Mouse (Mus musculus) liver, embryonic 11.5 days (tissue): ENCODE measurements around the gene Col5a3. TPM values are rescaled to one million over a fixed set of nuclear protein-coding genes. Genes with fewer than 3 reads are reported as not detected.
A peak's percentile ranks its signal among the peaks of the same experiment; 100 is the strongest.

Source experiments
- ATAC-seq: fragments of 200-750 bp; cut with Nextera tagmentation; replicated peaks from 2 replicates; pipeline ENCODE4 v1.8.0; 2017; ENCODE audit warnings: moderate number of reproducible peaks, mild to moderate bottlenecking, moderate TSS enrichment, moderate library complexity; ENCODE audit not compliant: low FRiP score
- DNase-seq: peaks from one replicate; pipeline ENCODE4 v3.0.0-alpha.2; 2017; ENCODE audit warnings: low spot score
- H3K27ac ChIP-seq: fragments of 300-500 bp; sonication (generic); 2 replicates; pipeline ENCODE4 v1.5.1; 2014; ENCODE audit warnings: mild to moderate bottlenecking, low read depth, low read length, control low read depth
- H3K27me3 ChIP-seq: fragments of 300-500 bp; sonication (generic); replicated peaks from 2 replicates; pipeline ENCODE4 v1.6.1; 2014; ENCODE audit warnings: low read length, mixed read lengths; ENCODE audit not compliant: control insufficient read depth, insufficient read depth
- H3K36me3 ChIP-seq: fragments of 300-500 bp; sonication (generic); 2 replicates; pipeline ENCODE4 v1.6.1; 2014; ENCODE audit warnings: mild to moderate bottlenecking, low read length, moderate library complexity, mixed read lengths; ENCODE audit not compliant: control insufficient read depth, insufficient read depth
- H3K4me1 ChIP-seq: fragments of 300-500 bp; sonication (generic); replicated peaks from 2 replicates; pipeline ENCODE4 v1.6.1; 2014; ENCODE audit warnings: low read length, mixed read lengths; ENCODE audit not compliant: control insufficient read depth, insufficient read depth
- H3K4me2 ChIP-seq: fragments of 300-500 bp; sonication (generic); 2 replicates; pipeline ENCODE4 v1.6.1; 2014; ENCODE audit warnings: mild to moderate bottlenecking, control low read depth, moderate library complexity
- H3K4me3 ChIP-seq: fragments of 300-500 bp; sonication (generic); 2 replicates; pipeline ENCODE4 v1.5.1; 2014; ENCODE audit warnings: low read depth, low read length, control low read depth
- H3K9ac ChIP-seq: fragments of 300-500 bp; sonication (generic); 2 replicates; pipeline ENCODE4 v1.6.1; 2014; ENCODE audit warnings: low read depth, low read length, control low read depth
- H3K9me3 ChIP-seq: fragments of 300-500 bp; sonication (generic); 2 replicates; pipeline ENCODE4 v1.6.1; 2016; ENCODE audit warnings: low read length, inconsistent platforms, mixed read lengths; ENCODE audit not compliant: control insufficient read depth
- WGBS: fragments of 180-500 bp; shearing (Covaris S2); extraction: QIAGEN DNeasy Blood & Tissue Kit; methylation state at CpG from one replicate; pipeline ENCODE4 v1.1.7; 2014; 5-methylcytosine and 5-hydroxymethylcytosine counted together
- polyA plus RNA-seq: library from polyadenylated mRNA; unstranded; fragments of >200 nt; fragmentation: Nextera tagmentation; extraction: Ambion mirVana; gene quantifications from 2 replicates; pipeline ENCODE4 v1.2.1, GENCODE M21; 2014

Gene Col5a3
- polyA plus RNA-seq, 1 experiment from 2014 or later, result 0.05 TPM

- WGBS, result 41% methylated on average over 12 of the region's 12 CpGs
- 0 out of 2 replicates have a peak, but pooled peaks cover 2% of the 10 kb centered on the region for H3K27me3 ChIP-seq
- no peaks in the 10 kb centered on the region for H3K36me3 ChIP-seq
- ATAC-seq (no peak), DNase-seq (no peak)
- H3K9me3 ChIP-seq, result no peaks in the 10 kb centered on the region
- H3K4me2 ChIP-seq, result no peak overlapping the region
- no peak overlapping the region for H3K4me3 ChIP-seq
- H3K4me1 ChIP-seq, result peaks cover 16% of the 10 kb centered on the region
- no peak overlapping the region for H3K9ac ChIP-seq
- H3K27ac ChIP-seq, result no peak overlapping the region; the same call in 1 of the 2 replicates
Observed at GRCm38 (mm10) chr9:20760813-20761212, 54.1 kb downstream of the Col5a3 start.

DNA sequence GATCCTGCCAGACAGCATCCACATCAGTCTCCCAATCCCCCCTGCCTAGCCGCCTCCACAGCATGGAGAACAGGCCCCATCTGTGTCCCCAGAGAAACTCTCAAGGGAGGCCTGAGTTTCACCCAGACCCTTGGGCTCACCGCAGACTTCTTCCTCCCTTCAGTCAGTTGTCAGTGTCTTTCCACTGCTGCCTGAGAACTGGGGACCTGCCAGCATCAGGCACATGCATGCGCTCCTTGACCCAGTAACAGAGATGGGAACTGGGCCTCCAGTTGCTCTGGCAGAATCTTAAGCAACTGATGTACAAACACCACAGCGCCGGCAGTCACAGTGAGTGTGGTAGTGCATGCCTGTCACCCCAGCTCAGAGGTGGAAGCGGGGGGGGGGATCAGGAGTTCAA is 56.0 kb downstream of the Col5a3 start:
- H3K27me3 ChIP-seq, result 0 out of 2 replicates have a peak, but pooled peaks cover 2% of the 10 kb centered on the region
- H3K9me3 ChIP-seq, result no peaks in the 10 kb centered on the region
- no peak overlapping the region for H3K4me3 ChIP-seq
- no peak for ATAC-seq
- H3K4me2 ChIP-seq, result no peak overlapping the region
- no peak overlapping the region for H3K9ac ChIP-seq
- H3K4me1 ChIP-seq, result peaks cover 16% of the 10 kb centered on the region
- WGBS, result 91% methylated on average over 6 of the region's 6 CpGs
- H3K36me3 ChIP-seq, result no peaks in the 10 kb centered on the region
- DNase-seq, result no peak
- no peak overlapping the region for H3K27ac ChIP-seq

DNA sequence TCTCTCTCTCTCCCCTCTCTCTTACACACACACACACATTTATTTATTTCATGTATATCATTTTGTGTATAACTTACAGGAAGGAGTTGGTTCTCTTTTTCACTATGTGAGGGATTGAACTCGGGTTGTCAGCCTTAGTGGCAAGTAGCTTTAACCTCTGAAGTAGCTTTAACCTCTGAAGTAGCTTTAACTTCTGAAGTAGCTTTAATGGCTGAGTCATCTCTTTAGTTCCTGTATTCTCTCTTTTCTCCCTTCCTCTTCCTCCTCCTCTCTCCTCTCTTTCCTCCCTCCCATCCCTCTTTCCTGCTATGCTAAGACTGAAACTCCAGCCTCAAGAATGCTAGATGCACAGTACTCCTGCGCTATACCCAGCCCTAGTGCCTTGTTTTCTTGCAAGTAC is 56.6 kb downstream of the Col5a3 start:
- Histone ChIP-seq H3K4me3 (no peak overlapping the region), H3K4me2 (no peak overlapping the region), H3K27me3 (0 out of 2 replicates have a peak, but pooled peaks cover 2% of the 10 kb centered on the region), H3K9ac (no peak overlapping the region), H3K27ac (no peak overlapping the region), H3K9me3 (no peaks in the 10 kb centered on the region), H3K36me3 (no peaks in the 10 kb centered on the region), H3K4me1 (peaks cover 16% of the 10 kb centered on the region)
- WGBS, result 74% methylated on average over 2 of the region's 2 CpGs
- no peak for ATAC-seq
- no peak for DNase-seq

- no peaks in the 10 kb centered on the region for H3K36me3 ChIP-seq
- no peak overlapping the region for H3K4me2 ChIP-seq
- DNase-seq (peak; percentile 67), ATAC-seq (peak; percentile 96)
- no peak overlapping the region for H3K9ac ChIP-seq
- no peaks in the 10 kb centered on the region for H3K27me3 ChIP-seq
- H3K27ac ChIP-seq, result no peak overlapping the region; the same call in 1 of the 2 replicates
- 61% methylated on average over 6 of the region's 6 CpGs for WGBS
- no peaks in the 10 kb centered on the region for H3K9me3 ChIP-seq
- H3K4me3 ChIP-seq, result no peak overlapping the region
- peaks cover 16% of the 10 kb centered on the region for H3K4me1 ChIP-seq
Observed at GRCm38 (mm10) chr9:20757087-20757955, 57.5 kb downstream of the Col5a3 start.

- Histone ChIP-seq H3K9ac (no peak overlapping the region), H3K4me1 (peaks cover 16% of the 10 kb centered on the region), H3K9me3 (no peaks in the 10 kb centered on the region), H3K4me3 (no peak overlapping the region), H3K4me2 (no peak overlapping the region), H3K36me3 (no peaks in the 10 kb centered on the region), H3K27ac (no peak overlapping the region), H3K27me3 (no peaks in the 10 kb centered on the region)
- DNase-seq (no peak), ATAC-seq (no peak)
- 70% methylated on average over 4 of the region's 4 CpGs for WGBS
Observed at GRCm38 (mm10) chr9:20756081-20756700, 58.7 kb downstream of the Col5a3 start.

DNA sequence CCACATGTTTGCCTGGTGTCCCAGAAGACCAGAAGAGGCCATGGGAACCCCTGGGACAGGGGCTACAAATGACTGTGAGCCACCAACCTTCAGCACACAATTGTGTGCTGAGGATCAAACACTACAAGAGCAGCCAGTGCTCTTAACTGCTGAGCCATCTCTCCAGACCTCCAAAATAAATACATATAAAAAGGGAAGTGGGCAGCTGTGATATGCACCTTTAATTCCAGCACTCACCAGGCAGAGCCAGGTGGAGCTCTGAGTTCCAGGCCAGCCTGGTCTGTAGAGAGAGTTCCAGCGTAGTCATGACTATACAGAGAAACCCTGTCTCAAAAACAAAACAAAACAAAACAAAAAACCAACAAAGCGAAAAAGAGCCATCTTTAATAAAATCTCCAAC is 60.5 kb downstream of the Col5a3 start:
- Histone ChIP-seq H3K9ac (no peak overlapping the region), H3K27ac (no peak overlapping the region), H3K4me3 (no peak overlapping the region), H3K9me3 (no peaks in the 10 kb centered on the region), H3K36me3 (no peaks in the 10 kb centered on the region), H3K4me2 (no peak overlapping the region), H3K4me1 (peaks cover 18% of the 10 kb centered on the region), H3K27me3 (0 out of 2 replicates have a peak, but pooled peaks cover 3% of the 10 kb centered on the region)
- ATAC-seq (no peak), DNase-seq (no peak)
- 92% methylated on average over 2 of the region's 2 CpGs for WGBS

- no peak overlapping the region for H3K4me2 ChIP-seq
- H3K27ac ChIP-seq, result no peak overlapping the region
- H3K36me3 ChIP-seq, result no peaks in the 10 kb centered on the region
- no peak for DNase-seq
- 46% methylated on average over 6 of the region's 6 CpGs for WGBS
- no peak for ATAC-seq
- no peaks in the 10 kb centered on the region for H3K9me3 ChIP-seq
- H3K9ac ChIP-seq, result no peak overlapping the region
- peaks cover 17% of the 10 kb centered on the region for H3K27me3 ChIP-seq
- H3K4me1 ChIP-seq, result peaks cover 13% of the 10 kb centered on the region
- H3K4me3 ChIP-seq, result no peak overlapping the region
Observed at GRCm38 (mm10) chr9:20751477-20752029, 63.3 kb downstream of the Col5a3 start.

GRCm38 (mm10) chr9:20749213-20749612 is 65.7 kb downstream of the Col5a3 start:
- Histone ChIP-seq H3K4me3 (no peak overlapping the region), H3K27me3 (peaks cover 40% of the 10 kb centered on the region), H3K9ac (no peak overlapping the region), H3K36me3 (no peaks in the 10 kb centered on the region), H3K27ac (no peak overlapping the region), H3K4me1 (peaks cover 15% of the 10 kb centered on the region), H3K9me3 (no peaks in the 10 kb centered on the region), H3K4me2 (no peak overlapping the region)
- DNase-seq (no peak), ATAC-seq (no peak)
- WGBS, result 49% methylated on average over 5 of the region's 5 CpGs
